Mouse (Mus musculus): Measurements from ENCODE around the gene Hoxb8.

Gene Hoxb8

DNA sequence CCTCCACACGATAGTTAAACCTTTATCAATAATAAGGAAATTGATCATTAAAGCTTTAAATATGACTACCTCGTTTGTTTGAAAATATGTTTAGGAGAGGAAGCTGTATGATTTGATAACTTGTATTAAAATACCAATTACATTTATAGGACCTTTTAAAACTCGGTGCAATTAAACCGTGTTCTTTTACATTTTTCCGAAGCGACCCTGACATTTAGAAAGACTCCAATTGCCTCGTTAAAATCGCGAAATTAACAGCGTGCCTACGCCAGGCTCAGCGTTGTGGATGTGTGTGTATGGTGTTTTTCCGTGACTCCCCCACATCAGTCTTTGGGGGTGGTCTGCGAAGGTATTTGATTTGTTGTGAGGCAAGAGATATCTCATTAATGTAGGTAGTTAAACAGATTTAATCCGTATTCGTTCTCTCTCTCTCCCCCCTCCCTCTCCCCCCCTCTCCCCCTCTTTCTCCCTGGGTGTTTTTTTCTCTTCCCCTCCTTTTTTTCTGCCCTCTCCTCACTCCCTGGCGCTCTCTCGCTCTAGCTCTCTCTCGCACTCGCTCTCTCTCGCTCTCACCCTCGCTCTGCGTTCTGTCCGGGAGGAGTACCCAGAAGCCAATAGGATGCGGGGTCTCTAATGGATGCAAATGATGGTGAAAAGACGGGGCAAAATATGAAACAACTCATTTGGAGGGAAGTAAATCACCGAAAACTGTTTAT is at the start of gene Hoxb8:
TSS of gene Hoxb8 (plus strand) at position 51 of the 716 bp plus-strand sequence.
- ATAC-seq (ENCODE audit: low TSS enrichment): no peak

GRCm38 (mm10) chr11:96234906-96235305 is 46.8 kb upstream of the Hoxb8 start:
- no peak for ATAC-seq (ENCODE audit: low TSS enrichment)

GRCm38 (mm10) chr11:96240211-96240610 is 41.5 kb upstream of the Hoxb8 start:
- no peak for ATAC-seq (ENCODE audit: low TSS enrichment)

DNA sequence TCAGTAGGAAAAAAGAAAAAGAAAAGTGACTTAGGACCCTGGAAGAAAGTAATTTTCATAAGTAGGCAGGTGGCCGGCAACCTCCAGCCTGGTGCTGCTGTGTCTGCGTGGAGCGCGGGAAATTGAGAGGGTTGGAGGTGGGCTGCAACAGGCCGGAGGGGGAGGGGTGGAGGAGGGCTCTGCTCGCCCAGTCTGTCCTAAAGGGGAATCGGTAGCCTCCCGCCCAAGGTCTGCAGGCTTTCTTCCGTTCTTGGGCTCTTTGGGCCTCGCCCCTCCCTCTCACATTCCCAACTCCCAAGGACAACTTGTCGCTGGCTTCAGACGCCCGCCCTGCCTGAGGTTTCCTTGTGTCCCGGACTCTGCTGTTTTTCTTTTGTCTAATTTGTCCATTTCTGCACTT is 30.8 kb upstream of the Hoxb8 start:
- ATAC-seq (ENCODE audit: low TSS enrichment): no peak

GRCm38 (mm10) chr11:96251480-96252031 is 30.1 kb upstream of the Hoxb8 start:
- ATAC-seq (ENCODE audit: low TSS enrichment): no peak

DNA sequence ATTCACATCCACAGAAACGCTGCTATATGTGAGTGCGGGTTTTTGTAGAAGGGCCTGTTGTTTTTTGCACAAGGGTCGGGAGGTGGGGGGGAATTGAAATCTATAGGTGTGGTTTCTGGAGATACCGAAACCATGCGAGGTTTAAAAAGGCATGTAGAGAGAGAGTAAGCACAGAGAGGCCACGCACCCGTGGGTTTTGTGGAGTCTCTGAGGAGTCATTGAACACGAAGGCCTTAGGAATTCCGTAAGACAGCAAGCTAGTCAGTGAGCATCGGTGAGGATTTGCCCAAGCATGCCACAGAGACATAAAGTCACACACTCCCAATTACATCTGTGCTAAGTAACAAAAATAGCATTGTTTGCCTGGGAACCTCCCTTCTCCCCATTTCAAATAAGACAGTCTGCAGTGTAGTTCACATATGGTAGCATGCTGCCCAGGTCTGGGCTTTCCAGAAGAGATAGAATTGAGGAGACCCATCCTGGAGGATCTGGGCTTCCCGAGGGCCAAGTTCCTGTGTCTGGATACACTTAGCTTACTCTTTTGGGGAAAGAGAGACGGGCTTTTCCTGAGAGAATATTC is 29.1 kb upstream of the Hoxb8 start:
- no peak for ATAC-seq (ENCODE audit: low TSS enrichment)

DNA sequence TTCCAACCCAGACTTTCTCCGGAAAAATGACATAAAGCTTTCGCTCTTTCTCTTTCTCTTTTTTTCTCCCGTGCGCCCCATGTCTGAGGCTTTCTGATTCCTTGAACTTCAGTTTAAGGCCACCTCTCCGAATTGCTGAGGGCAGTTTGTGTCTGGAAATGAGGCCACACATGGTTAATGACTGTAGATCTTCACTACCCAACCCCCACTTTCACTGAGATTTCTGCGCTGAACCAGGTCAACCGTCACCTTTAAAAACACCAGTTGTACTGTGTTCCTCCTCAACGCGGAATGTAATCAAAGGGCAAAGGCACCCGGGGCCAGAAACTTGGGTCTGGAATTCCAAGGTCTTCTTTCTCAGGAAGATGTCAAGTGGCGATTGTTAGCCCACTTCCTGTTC is 27.5 kb upstream of the Hoxb8 start:
- ATAC-seq (ENCODE audit: low TSS enrichment): no peak

GRCm38 (mm10) chr11:96255111-96255995 is 26.4 kb upstream of the Hoxb8 start:
- no peak for ATAC-seq (ENCODE audit: low TSS enrichment)

DNA sequence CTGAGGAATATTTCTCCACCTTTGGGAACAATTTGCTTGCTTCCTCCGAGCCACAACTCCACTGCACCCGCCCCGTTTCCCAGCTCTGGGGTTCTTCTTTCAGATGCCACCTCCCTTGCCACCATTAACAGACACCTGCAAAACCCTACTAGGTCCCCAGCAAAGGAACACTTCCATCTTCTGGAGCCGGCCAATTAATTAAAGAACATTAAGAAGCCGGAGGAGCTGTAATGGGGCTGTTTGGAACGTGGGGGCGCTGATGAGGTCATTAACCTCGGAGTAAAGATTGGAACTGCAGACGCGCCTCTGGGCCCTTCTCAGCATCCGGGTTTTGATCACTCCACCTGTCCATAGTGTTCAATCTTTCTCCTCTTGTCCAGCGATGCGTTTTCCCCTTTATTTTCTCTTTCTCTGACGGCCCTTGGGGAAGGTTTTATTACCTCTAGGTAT is 25.7 kb upstream of the Hoxb8 start:
- no peak for ATAC-seq (ENCODE audit: low TSS enrichment)

- no peak for ATAC-seq (ENCODE audit: low TSS enrichment)
Measured at GRCm38 (mm10) chr11:96257141-96257540, 24.6 kb upstream of the Hoxb8 start.

DNA sequence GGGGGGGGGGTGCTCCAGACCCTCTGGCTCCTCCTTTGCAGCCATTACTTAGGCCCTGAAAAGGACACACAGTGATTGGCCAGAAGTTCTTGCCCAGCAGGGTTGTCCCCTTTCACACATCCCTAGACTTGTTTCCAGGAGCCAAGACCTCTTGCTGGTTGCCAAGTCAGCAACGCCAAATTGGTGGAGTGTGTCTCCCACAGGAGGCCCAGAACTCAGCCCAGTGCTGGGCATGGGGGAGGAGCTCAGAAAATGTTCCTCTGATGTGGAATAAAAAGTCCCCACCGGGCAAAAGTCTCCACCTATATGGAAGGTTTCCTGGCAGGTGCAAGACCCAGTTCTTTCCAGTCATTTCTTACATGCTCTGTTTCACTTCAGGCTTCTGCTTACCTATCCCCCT is 22.7 kb upstream of the Hoxb8 start:
- no peak for ATAC-seq (ENCODE audit: low TSS enrichment)

- ATAC-seq (ENCODE audit: low TSS enrichment): no peak
Measured at GRCm38 (mm10) chr11:96259511-96259910, 22.2 kb upstream of the Hoxb8 start.

GRCm38 (mm10) chr11:96260310-96260970 is 21.3 kb upstream of the Hoxb8 start:
- ATAC-seq (ENCODE audit: low TSS enrichment): no peak

GRCm38 (mm10) chr11:96261323-96261890 is 20.3 kb upstream of the Hoxb8 start:
- ATAC-seq (ENCODE audit: low TSS enrichment): no peak

DNA sequence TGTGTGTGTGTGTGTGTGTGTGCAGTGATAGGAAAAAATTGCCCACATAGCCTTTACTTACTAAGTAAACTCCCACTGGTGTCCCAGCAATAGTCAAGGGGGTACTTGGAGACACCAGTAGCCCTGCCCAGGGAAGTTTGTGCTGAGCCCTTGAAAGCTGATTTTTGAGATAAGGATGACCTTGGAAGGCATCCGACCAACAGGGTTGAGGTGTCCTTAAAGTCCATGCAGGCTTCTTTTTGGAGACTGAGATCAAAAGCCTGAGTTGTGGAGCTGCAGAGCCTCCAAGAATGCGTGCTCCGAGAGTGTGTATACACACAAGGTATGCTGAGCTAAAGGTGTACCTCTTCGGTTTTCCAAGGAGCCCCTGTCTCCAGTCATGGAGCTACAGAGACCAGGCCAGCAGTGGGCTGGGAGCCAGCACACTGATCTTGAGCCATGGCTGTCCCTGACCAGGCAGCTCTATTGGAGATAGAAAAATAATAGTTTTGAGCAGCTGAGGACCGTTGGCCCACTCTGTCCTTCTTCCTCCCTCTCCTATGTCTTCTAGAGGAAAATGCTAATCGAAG is 19.4 kb upstream of the Hoxb8 start:
- ATAC-seq (ENCODE audit: low TSS enrichment): no peak

GRCm38 (mm10) chr11:96263636-96264389 is 17.9 kb upstream of the Hoxb8 start:
- no peak for ATAC-seq (ENCODE audit: low TSS enrichment)

GRCm38 (mm10) chr11:96264390-96265020 is 17.2 kb upstream of the Hoxb8 start:
- ATAC-seq (ENCODE audit: low TSS enrichment): no peak

DNA sequence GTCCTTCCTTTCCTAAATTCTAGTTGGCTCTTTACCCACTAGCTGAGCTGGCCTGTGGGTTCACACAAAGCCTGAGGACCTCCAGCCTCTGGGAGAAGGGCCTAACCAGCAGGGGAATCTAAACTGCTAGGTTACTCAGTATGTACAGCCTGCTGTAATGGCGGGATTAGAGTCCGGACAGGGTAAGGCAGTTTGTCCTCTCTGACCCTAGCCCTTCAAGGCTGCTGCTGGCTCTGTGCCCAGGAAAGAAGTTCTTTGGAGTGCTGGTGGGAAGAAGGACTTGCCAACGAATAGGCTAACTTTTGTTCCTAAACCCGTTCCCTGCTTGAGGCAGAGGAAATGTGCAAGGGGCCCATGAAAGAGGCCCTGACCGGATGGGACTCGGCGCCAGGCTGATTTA is 15.8 kb upstream of the Hoxb8 start:
- ATAC-seq (ENCODE audit: low TSS enrichment): no peak

GRCm38 (mm10) chr11:96267021-96267920 is 14.4 kb upstream of the Hoxb8 start:
- no peak for ATAC-seq (ENCODE audit: low TSS enrichment)

All from frontal cortex, adult (tissue).